Mouse (Mus musculus) T-helper 1 cell (primary cell): ENCODE data around the gene Fam126a.

Source experiments
- in situ Hi-C: fragments of 300-600 bp; cut with MboI, MseI; formaldehyde crosslinking; loops from one replicate; pipeline ENCODE4 v1.15.1; 2025; ENCODE audit warnings: high pct_unique_total_duplicates

The Fam126a gene

GRCm38 (mm10) chr5:24030579-24030969, at the start of gene Fam126a:
Fam126a (minus strand) TSS chr5:24030690.
- in situ Hi-C loops, result no loop called here

DNA sequence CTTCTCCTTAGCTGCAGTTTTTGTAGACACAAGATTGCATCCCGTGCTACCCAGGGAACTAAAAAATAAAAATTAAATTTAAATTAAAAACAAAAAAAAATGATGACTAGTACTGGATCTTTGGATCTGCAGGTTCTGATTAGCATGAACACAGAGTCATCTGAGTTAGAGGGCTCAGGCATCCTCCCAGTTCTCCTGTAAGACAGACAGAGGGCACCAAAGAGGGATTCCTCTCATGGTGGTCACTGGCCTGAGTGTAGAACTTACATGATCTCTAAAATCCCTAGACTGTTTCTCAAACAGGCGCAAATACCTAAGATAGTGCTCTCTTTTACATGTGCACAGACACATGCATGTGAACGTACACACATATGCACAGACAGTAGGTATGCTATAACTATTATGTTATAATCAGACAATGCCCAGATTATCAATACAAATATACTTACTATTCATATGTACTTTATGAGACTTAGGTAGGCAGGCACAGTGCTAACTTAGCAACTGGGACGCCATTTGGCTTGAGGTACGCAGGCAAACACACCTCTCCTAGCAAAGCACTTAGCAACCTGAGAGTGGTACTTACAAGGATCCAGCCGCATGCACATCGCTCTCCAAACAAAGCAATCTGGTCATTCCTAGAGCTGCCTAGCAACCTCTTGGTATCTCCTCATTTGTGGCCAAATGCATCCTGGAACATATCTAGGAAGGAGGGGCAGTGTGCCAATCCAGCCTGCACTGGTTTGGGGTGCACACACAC, 48.1 kb upstream of the Fam126a start:
- in situ Hi-C loops, result no loop called here

GRCm38 (mm10) chr5:24077739-24078306, 47.3 kb upstream of the Fam126a start:
- in situ Hi-C loops, result no loop called here

DNA sequence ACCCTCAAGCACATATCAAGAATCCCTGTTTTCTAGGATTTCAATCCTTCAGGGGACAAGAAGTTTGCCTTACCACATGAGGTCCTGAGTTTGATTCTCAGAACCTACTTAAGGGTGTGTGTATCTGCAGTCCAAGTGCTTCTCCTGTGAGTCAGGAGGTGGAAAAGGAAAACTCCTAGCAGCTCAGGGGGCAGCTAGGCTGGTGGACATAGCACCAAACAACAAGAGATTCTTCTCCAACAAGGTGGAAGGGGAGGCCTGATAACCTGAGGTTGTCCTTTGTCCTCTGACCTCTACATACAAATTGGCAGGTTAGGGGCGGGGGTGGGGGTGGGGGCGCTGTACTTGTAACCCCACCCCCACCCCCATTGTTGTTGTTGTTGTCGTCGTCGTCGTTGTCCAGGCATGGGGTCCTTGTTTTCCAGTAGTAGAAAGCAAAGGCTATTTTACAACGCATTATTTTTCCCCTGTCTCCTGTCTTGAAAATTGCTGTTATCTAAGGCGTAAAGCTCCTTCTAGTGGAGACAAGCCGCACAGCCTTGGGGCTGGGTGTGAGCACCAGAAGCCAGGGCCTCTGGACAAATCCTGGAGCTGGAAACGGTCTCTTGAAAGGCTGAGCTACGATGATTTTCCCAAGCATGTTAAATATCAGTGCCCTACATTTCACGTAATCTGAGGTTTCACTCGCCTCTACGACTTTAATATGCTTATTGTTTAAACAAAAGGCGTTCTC, 46.7 kb upstream of the Fam126a start:
- in situ Hi-C loops, result no loop called here

GRCm38 (mm10) chr5:24072031-24072430, 41.5 kb upstream of the Fam126a start:
- in situ Hi-C loops, result loop anchor here (25.0 kb wide), 1 partner anchor 210 kb away; no protein-coding TSS in a partner anchor

GRCm38 (mm10) chr5:24068955-24069354, 38.5 kb upstream of the Fam126a start:
- in situ Hi-C loops, result loop anchor here (25.0 kb wide), 1 partner anchor 207 kb away; no protein-coding TSS in a partner anchor

- in situ Hi-C loops, result loop anchor here (25.0 kb wide), 1 partner anchor 201 kb away; no protein-coding TSS in a partner anchor
Measured at GRCm38 (mm10) chr5:24063545-24063944, 33.1 kb upstream of the Fam126a start.

GRCm38 (mm10) chr5:24063034-24063433, 32.5 kb upstream of the Fam126a start:
- in situ Hi-C loops, result loop anchor here (25.0 kb wide), 1 partner anchor 201 kb away; no protein-coding TSS in a partner anchor

- in situ Hi-C loops, result loop anchor here (25.0 kb wide), 1 partner anchor 199 kb away; no protein-coding TSS in a partner anchor
Measured at GRCm38 (mm10) chr5:24060949-24061348, 30.5 kb upstream of the Fam126a start.

GRCm38 (mm10) chr5:24057592-24057991, 27.1 kb upstream of the Fam126a start:
- in situ Hi-C loops, result loop anchor here (25.0 kb wide), 1 partner anchor 195 kb away; no protein-coding TSS in a partner anchor

DNA sequence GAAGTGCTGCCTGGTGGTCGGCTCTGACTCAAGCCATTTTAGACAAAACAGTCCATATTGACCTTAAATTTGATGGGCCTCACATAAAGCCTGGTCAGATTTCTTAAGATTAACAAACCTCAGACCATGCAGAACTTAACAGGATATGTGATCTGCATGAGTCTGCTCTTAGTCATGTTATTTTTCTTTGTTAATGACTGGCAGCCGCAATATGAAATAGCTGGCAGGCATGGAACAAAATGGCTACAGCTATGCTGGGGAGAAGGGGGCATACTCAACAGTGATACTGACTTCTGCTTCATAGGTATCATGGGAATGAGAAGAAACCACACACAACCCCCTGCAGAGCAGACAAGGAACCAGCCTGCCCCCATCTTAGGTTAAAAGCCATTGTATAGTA, 26.4 kb upstream of the Fam126a start:
- in situ Hi-C loops, result loop anchor here (25.0 kb wide), 1 partner anchor 195 kb away; no protein-coding TSS in a partner anchor

DNA sequence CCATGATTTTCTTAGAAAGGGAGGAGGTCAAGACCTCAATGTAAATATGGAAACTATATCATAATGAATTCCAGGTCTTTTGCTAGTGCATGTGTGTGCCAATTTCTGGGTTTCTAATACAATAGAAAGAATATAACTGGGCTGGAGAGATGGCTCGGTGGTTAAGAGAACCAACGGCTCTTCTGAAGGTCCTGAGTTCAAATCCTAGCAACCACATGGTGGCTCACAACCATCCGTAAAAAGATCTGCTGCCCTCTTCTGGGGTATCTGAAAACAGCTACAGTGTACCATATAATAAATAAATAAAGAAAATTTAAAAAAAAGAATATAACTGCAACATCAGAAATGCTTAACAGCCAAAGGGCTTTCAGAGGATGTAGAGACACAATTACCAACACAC, 23.9 kb upstream of the Fam126a start:
- in situ Hi-C loops, result loop anchor here (25.0 kb wide), 1 partner anchor 192 kb away; no protein-coding TSS in a partner anchor

DNA sequence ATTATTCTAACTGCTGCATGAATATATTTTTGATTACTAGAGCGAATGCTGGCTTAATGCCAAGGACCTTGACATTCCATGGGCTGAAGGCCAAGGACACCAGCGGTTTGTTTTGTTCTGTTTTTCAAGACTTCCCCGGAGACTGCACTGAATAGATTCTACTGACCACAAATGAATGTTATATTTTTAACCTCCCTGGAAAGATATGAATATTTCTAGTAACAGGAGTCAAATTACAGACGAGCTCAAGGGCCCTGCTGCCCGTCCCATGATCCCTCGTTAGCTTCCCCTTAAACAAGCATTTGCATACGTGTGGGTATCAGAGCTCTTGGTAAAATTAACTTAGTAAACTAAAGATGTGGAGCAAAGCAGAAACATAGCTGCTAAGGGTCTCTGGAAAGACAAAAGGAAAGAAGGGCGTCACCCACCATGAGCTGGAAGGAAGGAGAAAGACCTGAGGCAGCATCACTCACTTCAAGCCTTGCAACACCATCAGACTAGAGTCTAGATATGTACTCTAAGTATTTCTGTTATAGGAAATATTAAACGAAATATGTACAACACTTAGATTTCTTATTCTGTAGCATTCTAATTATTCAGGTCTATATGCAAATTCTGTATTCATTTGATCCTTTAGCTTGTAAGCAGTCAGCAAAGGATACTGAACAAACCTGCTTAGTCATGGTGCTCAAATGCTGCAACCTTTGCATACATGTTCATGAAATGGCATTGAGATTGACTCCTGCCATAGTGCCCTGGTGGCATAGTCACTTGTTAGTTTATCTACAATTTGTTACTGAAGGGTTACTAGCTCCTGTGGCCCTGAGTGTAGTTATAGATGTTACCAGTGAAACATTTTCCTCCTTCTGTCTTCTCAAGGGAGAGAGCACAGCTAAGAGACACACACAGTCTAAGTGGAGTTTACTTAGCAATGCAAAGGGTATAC, 23.0 kb upstream of the Fam126a start:
- in situ Hi-C loops, result loop anchor here (25.0 kb wide), 1 partner anchor 191 kb away; no protein-coding TSS in a partner anchor

- in situ Hi-C loops, result loop anchor here (25.0 kb wide), 1 partner anchor 190 kb away; no protein-coding TSS in a partner anchor
Measured at GRCm38 (mm10) chr5:24051755-24052675, 21.5 kb upstream of the Fam126a start.

DNA sequence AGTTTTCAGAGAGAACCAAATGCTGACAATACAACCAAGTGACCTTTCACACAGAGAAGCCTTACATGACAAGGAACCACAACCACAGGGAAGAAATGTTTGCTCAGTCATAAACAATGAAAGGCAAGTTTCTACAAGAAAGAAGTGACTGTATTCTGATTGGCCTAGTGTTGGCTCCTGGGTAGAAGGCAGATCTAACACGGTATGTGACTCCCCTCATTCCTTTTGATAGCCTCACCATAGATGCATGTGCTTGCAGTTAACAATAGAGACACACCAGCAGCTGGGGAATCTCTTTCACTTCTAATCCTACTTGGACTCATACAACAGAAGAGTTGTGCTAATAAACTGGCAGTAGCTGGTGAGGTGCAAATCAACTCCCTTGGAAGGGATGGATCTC, 17.3 kb upstream of the Fam126a start:
- in situ Hi-C loops, result no loop called here

- in situ Hi-C loops, result no loop called here
Measured at GRCm38 (mm10) chr5:24047001-24047400, 16.5 kb upstream of the Fam126a start.

- in situ Hi-C loops, result no loop called here
Measured at GRCm38 (mm10) chr5:24045998-24046631, 15.6 kb upstream of the Fam126a start.

- in situ Hi-C loops, result no loop called here
Measured at GRCm38 (mm10) chr5:24044387-24044786, 13.9 kb upstream of the Fam126a start.

DNA sequence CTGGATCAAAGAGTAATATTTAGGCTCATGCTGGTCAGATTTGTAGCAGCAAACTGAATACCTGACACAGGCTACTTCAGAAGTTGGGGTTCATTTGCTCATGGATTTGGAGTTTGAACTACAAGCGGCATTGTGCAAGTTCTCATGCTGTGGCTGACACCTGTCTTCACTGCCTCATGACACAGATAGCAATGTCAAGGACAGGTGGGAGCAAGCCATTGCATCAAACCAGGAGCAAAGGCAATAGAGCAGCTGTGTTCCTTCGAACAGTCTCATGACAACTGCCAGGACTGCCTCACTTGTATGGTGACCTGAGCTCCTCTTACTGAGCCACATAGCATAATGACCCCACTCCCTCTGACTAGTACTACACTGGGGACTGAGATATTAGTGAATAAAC, 12.9 kb upstream of the Fam126a start:
- in situ Hi-C loops, result no loop called here
